Mouse (Mus musculus) CH12.LX (cell line): ENCODE measurements around the gene Tstd1.

Source experiments
- POLR2A ChIP-seq: IDR thresholded peaks from 2 replicates; pipeline ENCODE4 v1.6.1; 2011; ENCODE audit warnings: low read depth, mild to moderate bottlenecking, improper control_type of control experiment, low read length
- TBP ChIP-seq: conservative IDR thresholded peaks from 2 replicates; pipeline ENCODE4 v1.6.1; 2011; ENCODE audit warnings: low read depth, low read length, improper control_type of control experiment
- USF2 ChIP-seq: conservative IDR thresholded peaks from 2 replicates; pipeline ENCODE4 v1.6.1; 2011; ENCODE audit warnings: low read depth, low read length, improper control_type of control experiment

DNA sequence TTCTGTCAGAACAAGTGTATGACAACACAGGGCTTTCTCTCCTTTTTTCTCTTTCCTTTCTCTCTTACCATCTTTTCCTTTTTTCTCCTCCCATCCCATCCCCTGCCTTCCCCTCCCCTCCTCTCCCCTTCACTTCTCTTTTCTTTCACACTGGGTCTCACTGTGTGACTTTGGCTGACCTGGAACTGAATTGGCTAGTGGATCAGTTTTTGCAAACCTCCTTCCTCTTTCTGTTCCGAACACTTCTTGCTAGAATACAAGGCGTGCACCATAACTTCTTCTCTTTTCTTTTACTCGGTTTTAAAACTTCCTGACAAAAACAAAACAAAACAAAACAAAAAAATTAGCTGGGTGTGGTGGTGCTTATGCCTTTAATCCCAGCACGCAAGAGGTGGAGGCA lies 47.9 kb downstream of the Tstd1 start:
- TF ChIP-seq USF2 (no peak), POLR2A (no peak), TBP (no peak)
